Mouse (Mus musculus) kidney, adult 2 months (tissue): Measurements from ENCODE around the gene Slc2a13.

Experiments used
- CTCF ChIP-seq: fragments of 200-500 bp; conservative IDR thresholded peaks from 2 replicates; pipeline ENCODE4 v1.5.1; 2011; ENCODE audit warnings: low read depth, mild to moderate bottlenecking, control low read depth, low read length, moderate library complexity, mixed read lengths; ENCODE audit not compliant: insufficient read depth, insufficient read length
- POLR2A ChIP-seq: fragments of 200-500 bp; IDR thresholded peaks from one replicate; pipeline ENCODE4 v1.6.1; 2011; ENCODE audit warnings: low read depth, low read length, control low read depth

GRCm38 (mm10) chr15:91382606-91383005, 190.5 kb downstream of the Slc2a13 start:
- no peak for TF ChIP-seq CTCF
- no peak for TF ChIP-seq POLR2A
